Mouse (Mus musculus): ENCODE measurements around the gene Tpm4. TPM values are rescaled to one million over a fixed set of nuclear protein-coding genes. Genes with fewer than 3 reads are reported as not detected.
A peak's percentile ranks its signal among the peaks of the same experiment; 100 is the strongest.
"Not testable (repeated sequence)": the region's sequence is repeated elsewhere in the genome, so short reads cannot be mapped to it uniquely, and the experiment has no call there.

Gene Tpm4
- polyA plus RNA-seq, 1 experiment from 2014 or later: 849 TPM

- WGBS: 72% methylated on average over 3 of the region's 3 CpGs
- no peak for TF ChIP-seq CTCF (IDR thresholded peaks at IDR 0.05; ENCODE audit: low read depth)
- Histone ChIP-seq H3K9me3 (ENCODE audit: low read depth, low read length) (no peaks in the 10 kb centered on the region), H3K9ac (no peak overlapping the region), H3K4me3 (ENCODE audit: low read depth, low read length) (no peak overlapping the region), H3K27me3 (ENCODE audit: insufficient read depth, low read length) (no peaks in the 10 kb centered on the region), H3K36me3 (ENCODE audit: insufficient read depth) (no peaks in the 10 kb centered on the region), H3K4me2 (no peak overlapping the region), H3K27ac (ENCODE audit: low read depth) (no peak overlapping the region), H3K4me1 (ENCODE audit: insufficient read depth) (no peaks in the 10 kb centered on the region)
- DNase-seq: no peak
- no peak for ATAC-seq (ENCODE audit: insufficient read depth)
These were observed 22.3 kb upstream of the Tpm4 start for GRCm38 (mm10) chr8:72112486-72112885.

GRCm38 (mm10) chr8:72115202-72115601 is 19.6 kb upstream of the Tpm4 start:
- H3K36me3 ChIP-seq (ENCODE audit: insufficient read depth): no peaks in the 10 kb centered on the region
- no peak for TF ChIP-seq CTCF (IDR thresholded peaks at IDR 0.05; ENCODE audit: low read depth)
- H3K4me1 ChIP-seq (ENCODE audit: insufficient read depth): no peaks in the 10 kb centered on the region
- 87% methylated on average over 2 of the region's 2 CpGs for WGBS
- no peak overlapping the region for H3K4me3 ChIP-seq (ENCODE audit: low read depth, low read length)
- DNase-seq (no peak), ATAC-seq (ENCODE audit: insufficient read depth) (no peak)
- H3K9ac ChIP-seq: no peak overlapping the region
- H3K9me3 ChIP-seq (ENCODE audit: low read depth, low read length): no peaks in the 10 kb centered on the region
- no peak overlapping the region for H3K4me2 ChIP-seq
- H3K27me3 ChIP-seq (ENCODE audit: insufficient read depth, low read length): no peaks in the 10 kb centered on the region
- no peak overlapping the region for H3K27ac ChIP-seq (ENCODE audit: low read depth)

- Histone ChIP-seq H3K9ac (no peak overlapping the region), H3K36me3 (ENCODE audit: insufficient read depth) (no peaks in the 10 kb centered on the region), H3K4me1 (ENCODE audit: insufficient read depth) (no peaks in the 10 kb centered on the region), H3K4me2 (no peak overlapping the region), H3K27me3 (ENCODE audit: insufficient read depth, low read length) (no peaks in the 10 kb centered on the region), H3K9me3 (ENCODE audit: low read depth, low read length) (no peaks in the 10 kb centered on the region), H3K27ac (ENCODE audit: low read depth) (no peak overlapping the region), H3K4me3 (ENCODE audit: low read depth, low read length) (no peak overlapping the region)
- TF ChIP-seq CTCF (IDR thresholded peaks at IDR 0.05; ENCODE audit: low read depth): no peak
- 42% methylated on average over 4 of the region's 4 CpGs for WGBS
- ATAC-seq (ENCODE audit: insufficient read depth) (no peak), DNase-seq (no peak)
These were observed 16.2 kb upstream of the Tpm4 start for GRCm38 (mm10) chr8:72118616-72119015.

GRCm38 (mm10) chr8:72121486-72121885 is 13.3 kb upstream of the Tpm4 start:
- H3K9ac ChIP-seq; DNase-seq; H3K27me3 ChIP-seq (ENCODE audit: insufficient read depth, low read length); H3K4me2 ChIP-seq; ATAC-seq (ENCODE audit: insufficient read depth); H3K4me1 ChIP-seq (ENCODE audit: insufficient read depth); H3K27ac ChIP-seq (ENCODE audit: low read depth); H3K4me3 ChIP-seq (ENCODE audit: low read depth, low read length); H3K9me3 ChIP-seq (ENCODE audit: low read depth, low read length); H3K36me3 ChIP-seq (ENCODE audit: insufficient read depth): not testable (repeated sequence)
- 43% methylated on average over 3 of the region's 3 CpGs for WGBS

- Histone ChIP-seq H3K4me3 (ENCODE audit: low read depth, low read length) (no peak overlapping the region), H3K9me3 (ENCODE audit: low read depth, low read length) (no peaks in the 10 kb centered on the region), H3K27me3 (ENCODE audit: insufficient read depth, low read length) (no peaks in the 10 kb centered on the region), H3K4me2 (no peak overlapping the region), H3K4me1 (ENCODE audit: insufficient read depth) (no peaks in the 10 kb centered on the region), H3K36me3 (ENCODE audit: insufficient read depth) (no peaks in the 10 kb centered on the region), H3K9ac (no peak overlapping the region), H3K27ac (ENCODE audit: low read depth) (no peak overlapping the region)
- no peak for TF ChIP-seq CTCF (IDR thresholded peaks at IDR 0.05; ENCODE audit: low read depth)
- ATAC-seq (ENCODE audit: insufficient read depth) (no peak), DNase-seq (no peak)
- WGBS: 84% methylated on average over 1 of the region's 1 CpGs
These were observed 12.8 kb upstream of the Tpm4 start for GRCm38 (mm10) chr8:72121997-72122396.

- no peak overlapping the region for H3K9ac ChIP-seq
- DNase-seq (no peak), ATAC-seq (ENCODE audit: insufficient read depth) (no peak)
- no peak overlapping the region for H3K4me2 ChIP-seq
- H3K4me3 ChIP-seq (ENCODE audit: low read depth, low read length): no peak overlapping the region
- no peaks in the 10 kb centered on the region for H3K36me3 ChIP-seq (ENCODE audit: insufficient read depth)
- H3K27ac ChIP-seq (ENCODE audit: low read depth): no peak overlapping the region
- H3K9me3 ChIP-seq (ENCODE audit: low read depth, low read length): no peaks in the 10 kb centered on the region
- TF ChIP-seq CTCF (IDR thresholded peaks at IDR 0.05; ENCODE audit: low read depth): no peak
- H3K4me1 ChIP-seq (ENCODE audit: insufficient read depth): no peaks in the 10 kb centered on the region
- H3K27me3 ChIP-seq (ENCODE audit: insufficient read depth, low read length): no peaks in the 10 kb centered on the region
- 43% methylated on average over 1 of the region's 1 CpGs for WGBS
These were observed 6.9 kb upstream of the Tpm4 start for GRCm38 (mm10) chr8:72127834-72128233.

GRCm38 (mm10) chr8:72131251-72131650 is 3.5 kb upstream of the Tpm4 start:
- Histone ChIP-seq H3K4me2 (no peak overlapping the region), H3K36me3 (ENCODE audit: insufficient read depth) (no peaks in the 10 kb centered on the region), H3K9ac (no peak overlapping the region), H3K27ac (ENCODE audit: low read depth) (peak overlapping the region; percentile 43; the same call in 1 of the 2 replicates), H3K4me1 (ENCODE audit: insufficient read depth) (no peaks in the 10 kb centered on the region; the same call in 1 of the 2 replicates), H3K4me3 (ENCODE audit: low read depth, low read length) (no peak overlapping the region), H3K27me3 (ENCODE audit: insufficient read depth, low read length) (no peaks in the 10 kb centered on the region), H3K9me3 (ENCODE audit: low read depth, low read length) (no peaks in the 10 kb centered on the region)
- ATAC-seq (ENCODE audit: insufficient read depth) (no peak), DNase-seq (peak; percentile 60)
- WGBS: 59% methylated on average over 2 of the region's 2 CpGs
- no peak for TF ChIP-seq CTCF (IDR thresholded peaks at IDR 0.05; ENCODE audit: low read depth)

- Histone ChIP-seq H3K4me3 (ENCODE audit: low read depth, low read length) (no peak overlapping the region), H3K4me1 (ENCODE audit: insufficient read depth) (no peaks in the 10 kb centered on the region; the same call in 1 of the 2 replicates), H3K36me3 (ENCODE audit: insufficient read depth) (no peaks in the 10 kb centered on the region), H3K9me3 (ENCODE audit: low read depth, low read length) (no peaks in the 10 kb centered on the region), H3K9ac (no peak overlapping the region), H3K27ac (ENCODE audit: low read depth) (peak overlapping the region; percentile 43; the same call in 1 of the 2 replicates), H3K4me2 (no peak overlapping the region), H3K27me3 (ENCODE audit: insufficient read depth, low read length) (no peaks in the 10 kb centered on the region)
- ATAC-seq (ENCODE audit: insufficient read depth) (no peak), DNase-seq (no peak)
- 69% methylated on average over 2 of the region's 2 CpGs for WGBS
- TF ChIP-seq CTCF (IDR thresholded peaks at IDR 0.05; ENCODE audit: low read depth): no peak
These were observed 2.9 kb upstream of the Tpm4 start for GRCm38 (mm10) chr8:72131901-72132300.

All from lung, embryonic 14.5 days (tissue).